Mouse (Mus musculus) hindbrain, embryonic 10.5 days (tissue): Measurements from ENCODE around the gene Impdh1. TPM values are rescaled to one million over a fixed set of nuclear protein-coding genes. Genes with fewer than 3 reads are reported as not detected.

Source experiments
- DNase-seq: peaks from one replicate; pipeline ENCODE4 v3.0.0-alpha.2; 2017; ENCODE audit warnings: low spot score
- H3K27ac ChIP-seq: fragments of 300-500 bp; sonication (generic); 2 replicates; pipeline ENCODE4 v1.5.1; 2016; ENCODE audit warnings: mild to moderate bottlenecking, moderate library complexity
- H3K27me3 ChIP-seq: fragments of 300-500 bp; sonication (generic); 2 replicates; pipeline ENCODE4 v1.6.1; 2016; ENCODE audit warnings: mild to moderate bottlenecking; ENCODE audit not compliant: poor library complexity, insufficient read depth, severe bottlenecking
- H3K36me3 ChIP-seq: fragments of 300-500 bp; sonication (generic); 2 replicates; pipeline ENCODE4 v1.6.1; 2016; ENCODE audit warnings: mild to moderate bottlenecking, moderate library complexity
- H3K4me1 ChIP-seq: fragments of 300-500 bp; sonication (generic); replicated peaks from 2 replicates; pipeline ENCODE4 v1.6.1; 2016; ENCODE audit warnings: mild to moderate bottlenecking
- H3K4me3 ChIP-seq: fragments of 300-500 bp; sonication (generic); 2 replicates; pipeline ENCODE4 v1.5.1; 2016; ENCODE audit warnings: mild to moderate bottlenecking, moderate library complexity
- H3K9me3 ChIP-seq: fragments of 300-500 bp; sonication (generic); 2 replicates; pipeline ENCODE4 v1.6.1; 2016; ENCODE audit warnings: mild to moderate bottlenecking, moderate library complexity
- WGBS: fragments of 180-500 bp; shearing (Covaris S2); methylation state at CpG from one replicate; pipeline ENCODE4 v1.1.7; 2016; 5-methylcytosine and 5-hydroxymethylcytosine counted together
- polyA plus RNA-seq: library from polyadenylated mRNA; unstranded; fragments of >200 nt; fragmentation: Nextera tagmentation; extraction: Ambion mirVana; gene quantifications from 2 replicates; pipeline ENCODE4 v1.2.1, GENCODE M21; 2016

Gene Impdh1
- polyA plus RNA-seq, result 40.5 and 48.4 TPM in 2 replicates

DNA sequence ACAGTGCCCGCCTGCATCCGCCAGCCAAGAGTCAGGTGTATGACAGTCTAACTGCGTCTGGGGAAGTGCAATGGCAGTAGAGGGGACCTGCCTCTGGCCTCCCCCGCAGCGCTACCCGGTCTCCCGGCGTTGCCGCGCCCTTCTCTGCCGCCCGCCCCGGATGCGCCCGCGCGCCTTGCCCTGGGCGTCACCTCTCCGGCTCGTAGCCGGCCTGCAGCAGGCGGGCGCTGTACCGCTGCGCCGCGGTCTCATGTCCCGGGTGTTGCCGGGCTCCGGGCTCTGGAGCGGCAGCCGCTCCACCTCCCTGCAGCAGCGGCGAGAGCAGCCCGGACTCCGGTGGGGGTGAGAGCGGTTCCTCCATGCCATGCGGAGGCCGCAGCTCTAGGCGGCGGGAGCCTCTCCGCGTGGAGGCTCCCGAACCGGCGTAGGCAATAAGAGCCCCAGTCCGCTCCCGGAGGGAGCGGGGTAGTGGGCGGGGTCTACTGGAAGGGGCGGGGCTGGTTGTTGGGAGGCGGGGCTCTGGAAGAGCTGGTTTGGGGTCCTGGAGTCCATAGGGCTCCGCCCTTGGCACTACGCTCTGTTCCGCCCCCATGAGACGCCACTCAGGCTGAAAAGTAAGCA is at the start of gene Impdh1:
TSS of gene Impdh1 (minus strand) at position 484 of the 621 bp plus-strand sequence.
- peaks cover 56% of the 10 kb centered on the region for H3K4me1 ChIP-seq
- no peaks in the 10 kb centered on the region for H3K36me3 ChIP-seq
- peak within 1 kb of the TSS; percentile 79 for H3K27ac ChIP-seq
- DNase-seq, result peak; percentile 90
- peaks cover 51% of the 10 kb centered on the region for H3K27me3 ChIP-seq
- under 1% methylated on average over 56 of the region's 56 CpGs for WGBS
- no peaks in the 10 kb centered on the region for H3K9me3 ChIP-seq
- peak within 1 kb of the TSS; percentile 71 for H3K4me3 ChIP-seq

DNA sequence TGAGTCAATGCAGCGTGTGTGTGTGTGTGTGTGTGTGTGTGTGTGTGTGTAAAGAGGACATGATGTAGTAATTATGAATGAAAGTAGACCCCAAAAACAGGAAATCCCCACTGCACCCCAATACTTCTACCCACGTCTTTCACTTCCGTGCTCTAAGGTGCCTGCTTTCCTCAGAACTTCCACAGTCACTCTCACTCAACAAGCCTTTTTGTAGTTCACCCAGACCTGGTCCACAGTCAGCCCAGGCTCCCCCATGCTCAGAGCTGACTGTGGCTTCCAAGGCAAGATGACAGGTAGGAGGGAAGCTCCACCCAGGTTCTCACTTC is 48.3 kb upstream of the Impdh1 start:
- Histone ChIP-seq H3K27ac (no peak overlapping the region), H3K4me3 (no peak overlapping the region), H3K4me1 (peaks cover 9% of the 10 kb centered on the region), H3K9me3 (no peaks in the 10 kb centered on the region), H3K27me3 (no peaks in the 10 kb centered on the region; the same call in 1 of the 2 replicates), H3K36me3 (no peaks in the 10 kb centered on the region)
- 91% methylated on average over 3 of the region's 3 CpGs for WGBS
- no peak for DNase-seq

DNA sequence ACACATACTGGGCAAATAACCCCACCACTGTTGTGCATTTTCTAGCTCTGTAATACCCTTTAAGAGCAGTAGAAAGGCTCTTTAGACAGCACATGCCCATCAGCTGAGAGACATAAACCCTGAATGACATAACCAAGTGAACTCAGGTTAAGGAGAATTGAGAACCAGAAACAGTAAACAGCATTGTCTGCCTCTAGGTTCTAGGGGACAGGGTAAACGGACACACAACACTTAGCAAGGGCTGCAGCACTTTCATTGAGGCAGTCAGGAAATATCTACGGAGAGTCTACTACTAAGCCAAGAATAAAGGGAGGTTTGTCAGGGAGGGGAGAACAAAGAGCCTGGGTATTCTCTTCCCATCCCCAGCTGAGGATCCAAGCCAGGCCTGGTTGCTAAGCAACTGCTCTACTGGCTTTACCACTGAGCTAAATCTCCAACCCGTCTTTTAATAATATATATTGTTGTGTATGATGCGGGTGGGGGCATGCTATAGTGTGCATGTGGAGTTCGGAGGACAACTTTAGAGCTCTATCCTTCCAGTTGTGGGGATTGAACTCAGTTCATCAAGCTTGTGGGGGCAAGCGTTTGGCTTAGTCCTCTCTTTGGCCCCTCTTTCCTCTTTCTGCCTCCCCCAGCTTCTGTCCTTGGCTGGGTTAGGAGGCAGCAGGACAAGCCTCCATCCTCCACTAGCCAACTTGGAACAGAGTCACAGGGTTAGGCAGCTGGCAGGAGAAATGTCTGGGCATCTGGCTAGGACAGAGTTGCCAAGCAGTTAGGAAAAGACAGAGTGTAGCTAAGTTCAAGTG is 47.7 kb upstream of the Impdh1 start:
- Histone ChIP-seq H3K9me3 (no peaks in the 10 kb centered on the region), H3K27me3 (no peaks in the 10 kb centered on the region; the same call in 1 of the 2 replicates), H3K36me3 (no peaks in the 10 kb centered on the region), H3K4me3 (no peak overlapping the region), H3K4me1 (peaks cover 9% of the 10 kb centered on the region), H3K27ac (no peak overlapping the region)
- 49% methylated on average over 6 of the region's 6 CpGs for WGBS
- DNase-seq, result peak; percentile 24

DNA sequence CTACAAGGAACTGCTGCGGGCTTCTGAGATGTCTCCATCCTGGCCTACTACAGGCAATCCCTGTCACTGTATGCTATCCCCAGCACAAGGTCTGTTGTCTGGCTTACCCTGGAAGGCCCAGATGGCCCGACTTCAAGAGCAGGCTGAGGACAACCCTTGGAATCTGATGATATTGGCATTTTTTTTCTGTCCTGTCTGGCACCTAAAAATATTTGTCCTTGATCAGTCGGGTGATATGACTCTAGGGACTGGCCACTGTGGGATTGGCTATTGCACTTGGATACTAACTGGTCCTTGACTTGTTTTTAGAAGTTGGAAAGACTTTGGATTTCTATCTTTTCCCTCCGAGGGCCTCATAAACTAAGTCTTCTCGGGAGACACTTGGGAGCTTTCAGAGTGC is 45.7 kb upstream of the Impdh1 start:
- Histone ChIP-seq H3K9me3 (no peaks in the 10 kb centered on the region), H3K27ac (no peak overlapping the region), H3K4me1 (peaks cover 9% of the 10 kb centered on the region), H3K4me3 (no peak overlapping the region), H3K36me3 (no peaks in the 10 kb centered on the region), H3K27me3 (no peaks in the 10 kb centered on the region; the same call in 1 of the 2 replicates)
- no peak for DNase-seq
- 83% methylated on average over 5 of the region's 5 CpGs for WGBS

DNA sequence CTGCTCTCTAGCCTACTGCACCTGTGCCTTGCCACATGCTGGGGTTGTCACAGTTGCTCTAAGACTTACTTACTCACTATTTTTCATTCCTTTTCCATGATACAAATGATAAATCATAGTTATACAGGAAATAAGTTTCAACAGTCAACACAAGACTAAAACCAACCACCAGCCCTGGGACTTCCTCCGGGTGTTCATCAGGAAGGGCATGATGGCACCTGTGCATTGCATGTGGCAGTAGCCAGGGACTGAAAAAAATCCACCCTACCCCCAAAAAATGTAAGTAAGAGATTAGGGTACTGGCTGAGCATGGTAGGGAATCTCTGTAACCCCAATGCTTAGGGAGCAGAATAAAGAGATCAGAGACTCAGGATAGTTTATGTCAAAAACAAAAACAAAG is 43.3 kb upstream of the Impdh1 start:
- no peak for DNase-seq
- Histone ChIP-seq H3K27ac (no peak overlapping the region), H3K4me3 (no peak overlapping the region), H3K27me3 (no peaks in the 10 kb centered on the region; the same call in 1 of the 2 replicates), H3K9me3 (no peaks in the 10 kb centered on the region), H3K36me3 (no peaks in the 10 kb centered on the region), H3K4me1 (peaks cover 9% of the 10 kb centered on the region)
- WGBS, result 88% methylated on average over 1 of the region's 1 CpGs

DNA sequence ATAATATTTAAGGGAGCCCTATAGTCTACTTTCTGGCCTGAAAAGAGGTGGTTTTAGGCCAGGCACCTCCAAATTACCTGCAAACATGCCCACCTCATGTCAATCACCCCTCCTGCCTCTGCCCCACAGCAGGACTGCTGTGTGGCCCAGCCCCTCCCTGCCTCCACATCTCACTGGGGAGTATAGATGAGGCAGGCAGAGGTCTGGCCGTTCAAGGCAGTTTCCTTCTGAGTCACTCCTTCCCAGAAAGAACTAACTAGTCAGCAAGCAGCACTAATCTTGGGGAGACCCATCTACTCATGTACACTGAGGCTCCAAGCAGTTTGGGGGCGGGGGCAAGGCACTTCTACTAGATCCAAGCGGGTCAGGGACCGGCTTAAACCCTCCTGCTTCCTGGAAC is 30.9 kb upstream of the Impdh1 start:
- peaks cover 6% of the 10 kb centered on the region; the same call in 1 of the 2 replicates for H3K4me1 ChIP-seq
- DNase-seq, result no peak
- WGBS, result 55% methylated on average over 4 of the region's 4 CpGs
- no peaks in the 10 kb centered on the region for H3K9me3 ChIP-seq
- no peaks in the 10 kb centered on the region for H3K27me3 ChIP-seq
- no peaks in the 10 kb centered on the region for H3K36me3 ChIP-seq
- H3K4me3 ChIP-seq, result no peak overlapping the region
- H3K27ac ChIP-seq, result no peak overlapping the region

DNA sequence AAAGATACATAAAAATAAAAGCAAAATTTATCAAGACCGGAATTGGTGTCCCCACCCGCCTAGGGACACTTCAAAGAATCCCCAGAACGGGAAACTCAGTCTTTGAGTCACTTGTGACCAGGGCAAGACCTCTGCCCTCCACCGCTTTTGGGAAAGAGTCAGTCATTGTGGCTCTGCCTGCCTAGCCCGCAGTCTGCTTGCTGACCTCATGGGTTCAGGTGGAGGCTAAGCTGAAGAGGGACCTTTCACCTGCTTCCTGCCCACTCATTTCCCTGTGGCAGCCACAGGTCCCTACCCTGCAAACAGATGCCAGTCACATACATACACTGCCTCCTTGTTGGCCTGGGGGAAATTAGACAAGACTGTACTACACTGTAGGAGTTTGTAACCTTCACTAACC is 30.4 kb upstream of the Impdh1 start:
- WGBS, result 42% methylated on average over 5 of the region's 5 CpGs
- Histone ChIP-seq H3K27ac (no peak overlapping the region), H3K27me3 (no peaks in the 10 kb centered on the region), H3K9me3 (no peaks in the 10 kb centered on the region), H3K36me3 (no peaks in the 10 kb centered on the region), H3K4me3 (no peak overlapping the region), H3K4me1 (peaks cover 6% of the 10 kb centered on the region; the same call in 1 of the 2 replicates)
- DNase-seq, result no peak

DNA sequence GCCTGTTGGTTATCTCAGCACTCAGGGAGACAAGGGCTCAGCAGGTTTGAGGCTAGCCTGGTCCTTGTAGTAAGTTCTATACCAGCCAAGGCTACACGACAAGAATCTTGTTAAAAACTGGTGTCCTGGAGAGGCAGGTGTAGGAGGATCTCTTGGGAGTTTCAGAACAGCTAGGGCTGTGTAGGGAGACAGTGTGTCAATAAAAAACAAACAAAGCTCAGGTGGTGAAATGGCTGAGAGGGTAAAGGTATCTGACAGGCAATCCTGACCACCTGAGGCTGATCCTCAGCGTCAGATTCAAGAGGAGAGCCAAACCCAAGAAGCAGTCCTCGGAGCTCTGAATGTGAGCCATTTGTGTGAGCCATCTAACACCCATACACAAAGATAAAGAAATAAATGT is 30.0 kb upstream of the Impdh1 start:
- Histone ChIP-seq H3K4me3 (no peak overlapping the region), H3K27me3 (no peaks in the 10 kb centered on the region), H3K27ac (no peak overlapping the region), H3K9me3 (no peaks in the 10 kb centered on the region), H3K36me3 (no peaks in the 10 kb centered on the region), H3K4me1 (peaks cover 6% of the 10 kb centered on the region; the same call in 1 of the 2 replicates)
- no peak for DNase-seq
- whole genome bisulfite sequencing, result 83% methylated on average over 3 of the region's 3 CpGs

DNA sequence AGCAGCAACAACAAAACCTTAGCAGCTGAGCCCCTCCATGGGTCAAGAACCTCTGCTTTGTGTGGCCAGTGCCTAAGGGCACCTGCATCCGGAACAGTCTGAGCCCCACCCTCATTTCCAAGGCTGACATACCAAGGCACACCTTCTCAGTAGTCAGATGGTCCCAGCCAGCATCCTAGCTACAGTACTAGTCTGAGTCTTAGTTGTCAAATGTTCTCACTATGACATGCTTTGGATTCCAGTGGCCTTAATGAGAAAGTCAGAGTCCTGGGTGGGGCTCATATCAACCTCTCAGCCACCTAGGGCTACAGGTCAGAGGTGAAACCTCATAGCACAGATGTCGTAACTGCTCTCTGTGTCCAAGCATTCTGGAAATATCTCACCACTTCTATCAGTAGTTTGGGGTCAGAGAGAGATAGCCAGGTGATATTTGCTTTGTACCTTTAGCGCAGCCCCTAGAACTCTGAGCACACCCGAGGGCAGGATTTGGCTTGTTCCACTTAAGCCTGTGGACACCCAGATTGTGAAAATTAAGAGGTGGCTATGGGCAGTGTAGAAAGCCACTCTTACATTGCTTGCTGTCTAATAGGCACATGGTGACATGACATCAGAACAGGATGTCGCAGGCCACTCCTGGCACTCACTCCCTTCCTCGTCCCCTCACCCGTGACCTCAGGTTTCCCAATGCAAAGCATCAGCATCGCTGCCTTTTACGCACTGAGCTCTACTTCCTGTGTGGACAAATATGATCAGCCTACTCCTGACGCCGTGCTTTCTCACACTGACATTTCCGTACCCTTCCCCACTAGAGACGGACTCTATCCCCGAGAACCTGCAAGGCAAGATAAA is 29.3 kb upstream of the Impdh1 start:
- Histone ChIP-seq H3K27ac (no peak overlapping the region), H3K36me3 (no peaks in the 10 kb centered on the region), H3K4me1 (peaks cover 6% of the 10 kb centered on the region; the same call in 1 of the 2 replicates), H3K9me3 (no peaks in the 10 kb centered on the region), H3K4me3 (no peak overlapping the region), H3K27me3 (no peaks in the 10 kb centered on the region)
- 73% methylated on average over 14 of the region's 14 CpGs for WGBS
- no peak for DNase-seq

DNA sequence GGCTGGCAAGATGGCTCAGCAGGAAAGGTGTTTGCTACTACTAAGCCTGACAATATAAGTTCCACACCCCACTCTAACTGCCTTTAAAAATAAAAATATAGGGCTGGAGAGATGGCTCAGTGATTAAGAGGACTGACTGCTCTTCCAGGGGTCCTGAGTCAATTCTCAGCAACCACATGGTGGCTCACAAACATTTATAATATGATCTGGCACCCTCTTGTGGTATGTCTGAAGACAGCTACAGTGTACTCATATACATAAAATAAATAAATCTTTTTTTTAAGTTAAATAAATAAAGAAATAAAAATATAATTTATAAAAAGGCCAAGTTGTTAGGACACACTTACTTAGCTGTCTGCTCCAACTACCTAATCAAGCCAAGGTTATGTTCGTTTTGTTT is 26.1 kb upstream of the Impdh1 start:
- no peak for DNase-seq
- 71% methylated on average over 1 of the region's 1 CpGs for WGBS
- H3K9me3 ChIP-seq, result no peaks in the 10 kb centered on the region

DNA sequence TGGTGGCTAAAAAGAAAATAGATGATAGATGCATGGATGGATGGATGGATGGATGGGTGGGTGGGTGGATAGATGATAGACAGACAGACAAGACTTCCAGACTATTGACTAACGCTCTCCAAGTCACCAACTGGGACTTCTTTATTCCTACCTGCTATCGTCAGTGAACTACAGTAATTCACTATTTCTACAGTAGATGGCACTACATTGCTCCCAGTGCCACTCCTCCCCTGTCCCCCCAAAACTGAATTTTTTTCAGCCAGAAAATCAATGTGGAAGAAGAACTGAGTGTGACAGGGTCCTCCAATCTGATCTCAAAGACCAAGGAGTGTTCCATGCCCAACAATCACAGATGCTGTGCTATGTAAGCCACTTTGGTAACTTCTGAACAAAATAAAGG is 25.5 kb upstream of the Impdh1 start:
- peaks cover 6% of the 10 kb centered on the region; the same call in 1 of the 2 replicates for H3K4me1 ChIP-seq
- H3K36me3 ChIP-seq, result no peaks in the 10 kb centered on the region
- DNase-seq, result no peak
- no peaks in the 10 kb centered on the region for H3K9me3 ChIP-seq
- WGBS, result 51% methylated on average over 2 of the region's 2 CpGs
- no peak overlapping the region for H3K4me3 ChIP-seq
- no peak overlapping the region for H3K27ac ChIP-seq
- H3K27me3 ChIP-seq, result no peaks in the 10 kb centered on the region

More for the DNA sequence above, 26.1 kb upstream of the Impdh1 start:
- Histone ChIP-seq H3K27me3 (no peaks in the 10 kb centered on the region), H3K27ac (no peak overlapping the region), H3K4me3 (no peak overlapping the region), H3K4me1 (peaks cover 6% of the 10 kb centered on the region; the same call in 1 of the 2 replicates), H3K36me3 (no peaks in the 10 kb centered on the region)

DNA sequence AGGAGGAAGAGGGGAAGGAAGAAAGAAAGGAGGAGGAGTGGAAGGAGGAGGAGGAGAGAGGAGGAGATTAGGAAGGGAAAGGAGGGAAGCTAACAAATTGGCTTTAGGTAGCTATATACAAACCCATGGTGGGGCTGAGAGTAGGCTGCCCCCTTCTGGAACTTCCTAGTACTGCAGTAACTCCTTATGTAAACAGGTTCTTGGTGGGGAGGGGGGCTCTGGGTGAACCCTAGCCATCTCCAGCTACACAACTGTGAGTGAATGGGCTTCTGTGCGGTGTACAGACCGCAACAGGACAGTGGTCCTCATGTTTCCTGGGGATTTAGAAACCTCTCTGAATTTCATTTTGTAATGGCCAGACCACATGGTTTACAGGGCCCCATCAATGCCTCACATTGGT is 24.6 kb upstream of the Impdh1 start:
- 0 out of 2 replicates have a peak, but pooled peaks cover 4% of the 10 kb centered on the region for H3K4me1 ChIP-seq
- no peak overlapping the region for H3K4me3 ChIP-seq
- no peak overlapping the region for H3K27ac ChIP-seq
- H3K36me3 ChIP-seq, result no peaks in the 10 kb centered on the region
- DNase-seq, result peak; percentile 52
- no peaks in the 10 kb centered on the region for H3K9me3 ChIP-seq
- 27% methylated on average over 2 of the region's 2 CpGs for whole genome bisulfite sequencing
- no peaks in the 10 kb centered on the region for H3K27me3 ChIP-seq
